Mouse (Mus musculus) 416B (cell line): ENCODE data around the gene Tnfrsf9.

ENCODE experiments used
- DNase-seq: peaks from one replicate; pipeline ENCODE4 v3.0.0; 2011; ENCODE audit warnings: low read depth

The Tnfrsf9 gene

GRCm38 (mm10) chr4:150894718-150895501 is 19.5 kb upstream of the Tnfrsf9 start:
- peak; percentile 64 for DNase-seq

DNA sequence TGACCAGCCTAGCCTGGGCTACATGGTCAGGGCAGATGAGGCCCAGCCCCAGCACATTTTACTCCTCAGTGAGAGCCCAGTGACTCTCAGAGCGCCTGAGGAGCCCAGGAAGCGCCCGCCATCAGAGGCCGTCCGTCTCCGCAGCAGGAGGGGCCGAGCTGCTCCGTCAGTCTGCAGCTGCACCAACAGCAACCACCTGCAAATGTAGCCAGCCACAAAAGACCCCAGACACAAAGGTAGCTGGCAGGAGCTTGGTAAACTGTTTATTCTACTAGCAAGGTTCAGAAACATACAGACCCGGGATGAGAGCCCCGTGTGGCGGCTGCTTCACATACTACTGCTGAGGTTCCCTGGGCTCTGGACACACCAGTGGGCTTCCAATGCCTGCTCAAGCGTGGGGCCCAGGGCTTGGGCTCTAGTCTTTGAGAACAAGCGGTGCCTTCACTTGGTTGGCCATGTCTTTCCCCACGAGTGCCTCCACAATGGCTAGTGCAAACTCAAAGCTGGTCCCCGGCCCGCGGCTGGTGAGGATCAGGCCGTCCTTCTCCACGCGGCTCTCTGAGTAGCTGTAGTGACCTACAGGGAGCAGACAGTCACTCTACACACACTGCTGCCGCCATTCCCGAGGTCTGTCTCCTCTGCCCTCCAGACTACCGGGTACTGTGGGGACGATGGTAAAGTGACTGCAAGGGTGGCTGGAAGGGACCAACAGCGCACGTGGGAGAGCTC is 17.3 kb upstream of the Tnfrsf9 start:
- no peak for DNase-seq

- DNase-seq = peak; percentile 80
Observed at GRCm38 (mm10) chr4:150898716-150899365, 15.5 kb upstream of the Tnfrsf9 start.

GRCm38 (mm10) chr4:150900486-150900885 is 13.9 kb upstream of the Tnfrsf9 start:
- no peak for DNase-seq

DNA sequence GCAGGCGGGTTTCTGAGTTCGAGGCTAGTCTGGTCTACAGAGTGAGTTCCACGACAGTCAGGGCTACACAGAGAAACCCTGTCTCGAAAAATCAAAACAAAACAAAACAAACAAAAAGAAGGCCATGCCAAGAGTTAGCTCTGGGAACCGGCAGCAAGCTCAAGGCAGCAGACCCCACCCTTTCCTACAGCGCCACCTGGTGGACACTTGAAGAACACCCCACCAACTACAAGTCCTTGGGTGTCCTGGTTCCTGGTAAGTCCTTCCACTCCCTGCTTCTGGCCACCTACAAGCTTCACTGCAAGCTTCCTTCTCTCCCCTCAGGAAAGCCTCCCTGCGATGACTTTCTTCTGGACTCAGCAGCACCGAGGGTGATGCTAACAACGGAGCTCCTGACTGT is 12.7 kb upstream of the Tnfrsf9 start:
- DNase-seq = peak; percentile 82

DNA sequence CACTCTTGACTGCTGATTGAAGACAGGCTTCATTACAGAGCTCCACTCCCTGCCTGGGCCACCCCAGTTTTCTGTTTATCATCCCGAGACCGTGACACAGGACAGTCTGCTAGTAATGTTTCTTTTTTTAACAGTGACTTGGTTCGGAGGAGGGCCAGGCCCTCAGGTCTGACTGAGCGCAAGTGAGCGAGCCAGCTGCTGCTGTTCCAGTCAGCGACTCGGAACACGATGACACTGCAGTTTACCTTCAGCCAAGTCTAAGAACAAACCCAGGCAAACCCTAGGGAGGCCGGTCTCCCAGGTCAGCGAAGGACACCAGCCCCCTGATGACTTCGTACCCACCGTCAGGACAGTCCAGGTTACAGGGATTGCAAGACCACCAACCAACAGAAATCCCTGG is 12.3 kb upstream of the Tnfrsf9 start:
- DNase-seq = no peak

DNA sequence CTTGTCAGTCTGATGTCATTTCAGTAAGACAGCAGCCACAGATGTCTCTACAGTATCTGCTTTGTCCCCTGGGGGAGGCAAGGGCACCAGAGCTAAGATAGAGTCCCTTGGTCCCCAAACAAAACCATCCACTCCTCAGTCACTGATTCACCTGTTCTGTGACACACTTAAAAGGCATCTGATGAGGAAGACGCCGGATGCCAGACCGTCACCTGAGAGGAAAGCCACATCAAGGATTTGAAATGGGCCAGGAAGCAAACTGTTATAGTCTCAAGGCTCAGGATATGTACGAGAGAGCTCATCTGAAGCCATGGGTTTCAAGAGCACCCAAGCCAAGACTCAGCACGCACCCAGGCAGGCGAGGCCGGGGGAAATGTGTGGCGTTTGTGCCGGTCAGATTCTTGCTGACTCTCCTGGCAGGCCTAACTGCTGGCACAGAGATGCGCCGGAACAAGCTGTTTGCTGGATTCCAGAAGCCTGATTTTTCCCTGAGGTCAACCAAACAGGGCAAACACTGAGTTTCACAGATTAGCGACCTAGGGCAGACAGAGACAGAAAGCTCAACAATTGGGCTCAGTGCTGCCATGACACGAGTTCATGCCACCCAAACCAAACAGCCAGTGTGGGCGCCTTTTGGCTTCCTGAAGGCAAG is 11.1 kb upstream of the Tnfrsf9 start:
- DNase-seq = no peak

- DNase-seq = no peak
Observed at GRCm38 (mm10) chr4:150907099-150907498, 7.3 kb upstream of the Tnfrsf9 start.

DNA sequence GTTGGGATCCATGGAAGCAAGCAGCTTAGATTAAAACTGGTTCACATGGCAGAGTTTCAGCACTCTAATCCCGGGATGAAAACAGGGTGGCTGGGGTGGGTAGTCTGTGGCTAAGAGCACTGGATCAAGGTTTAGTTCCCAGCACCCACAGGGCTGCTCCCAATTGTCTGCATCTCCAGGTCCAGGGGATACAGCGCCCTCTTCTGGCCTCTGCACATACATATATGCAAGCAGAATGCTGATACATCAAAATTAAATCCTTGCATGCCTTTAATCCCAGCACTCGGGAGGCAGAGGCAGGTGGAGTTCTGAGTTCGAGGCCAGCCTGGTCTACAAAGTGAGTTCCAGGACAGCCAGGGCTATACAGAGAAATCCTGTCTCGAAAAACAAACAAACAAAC is 5.8 kb upstream of the Tnfrsf9 start:
- peak; percentile 75 for DNase-seq

DNA sequence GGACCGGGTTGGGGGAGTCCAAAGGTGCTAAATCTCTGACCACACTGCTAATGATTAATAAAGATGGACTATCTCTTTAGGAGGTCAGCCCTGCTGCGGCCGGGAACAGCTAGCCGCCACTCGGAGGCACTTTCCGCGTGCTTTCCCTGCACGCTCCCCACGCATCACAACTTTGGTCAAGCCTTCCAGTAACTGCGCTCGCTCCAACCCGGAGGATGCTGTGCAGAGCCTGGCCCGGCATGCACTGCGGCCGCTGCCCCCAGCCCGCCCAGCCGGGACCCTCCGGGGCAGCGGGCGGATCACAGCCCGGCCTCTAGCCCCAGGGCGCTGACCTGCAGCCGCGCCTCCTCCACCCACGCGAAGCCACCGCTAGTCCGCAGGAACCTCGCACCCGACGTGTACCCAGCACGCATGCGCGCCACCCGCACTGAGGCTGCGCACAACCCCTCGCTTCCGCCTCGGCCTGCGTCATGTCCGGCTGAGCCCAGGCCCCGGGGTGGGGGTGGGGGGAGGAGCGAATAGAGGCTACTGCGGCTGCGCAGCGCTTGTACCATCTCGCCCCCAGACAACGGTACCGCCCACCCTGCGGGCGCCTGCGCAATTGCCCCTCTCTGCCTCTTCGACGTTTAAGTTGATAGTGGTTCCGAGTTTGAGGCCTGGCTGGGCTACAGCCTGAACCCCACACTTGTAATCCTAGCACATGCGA is 4.8 kb upstream of the Tnfrsf9 start:
- peak; percentile 98 for DNase-seq

- DNase-seq = no peak
Observed at GRCm38 (mm10) chr4:150910164-150910951, 4.0 kb upstream of the Tnfrsf9 start.

DNA sequence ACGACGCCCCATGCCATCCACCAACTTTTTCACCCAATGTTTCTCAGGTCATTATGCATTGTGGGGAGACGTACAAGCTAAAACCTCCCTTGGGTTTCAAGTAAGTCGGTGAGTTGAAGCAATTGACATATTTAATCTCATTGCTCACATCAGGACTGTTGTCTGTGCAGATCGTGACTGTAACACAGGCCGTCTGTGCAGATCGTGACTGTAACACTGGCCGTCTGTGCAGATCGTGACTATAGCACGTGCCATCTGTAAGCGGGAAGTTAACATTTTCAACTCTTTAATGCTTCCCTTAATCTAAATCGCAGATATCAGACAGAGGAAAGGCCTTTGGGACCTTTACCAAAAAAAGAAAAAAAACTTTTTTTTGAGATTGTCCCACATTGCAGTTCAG is 619 bp upstream of the Tnfrsf9 start:
- DNase-seq = no peak

DNA sequence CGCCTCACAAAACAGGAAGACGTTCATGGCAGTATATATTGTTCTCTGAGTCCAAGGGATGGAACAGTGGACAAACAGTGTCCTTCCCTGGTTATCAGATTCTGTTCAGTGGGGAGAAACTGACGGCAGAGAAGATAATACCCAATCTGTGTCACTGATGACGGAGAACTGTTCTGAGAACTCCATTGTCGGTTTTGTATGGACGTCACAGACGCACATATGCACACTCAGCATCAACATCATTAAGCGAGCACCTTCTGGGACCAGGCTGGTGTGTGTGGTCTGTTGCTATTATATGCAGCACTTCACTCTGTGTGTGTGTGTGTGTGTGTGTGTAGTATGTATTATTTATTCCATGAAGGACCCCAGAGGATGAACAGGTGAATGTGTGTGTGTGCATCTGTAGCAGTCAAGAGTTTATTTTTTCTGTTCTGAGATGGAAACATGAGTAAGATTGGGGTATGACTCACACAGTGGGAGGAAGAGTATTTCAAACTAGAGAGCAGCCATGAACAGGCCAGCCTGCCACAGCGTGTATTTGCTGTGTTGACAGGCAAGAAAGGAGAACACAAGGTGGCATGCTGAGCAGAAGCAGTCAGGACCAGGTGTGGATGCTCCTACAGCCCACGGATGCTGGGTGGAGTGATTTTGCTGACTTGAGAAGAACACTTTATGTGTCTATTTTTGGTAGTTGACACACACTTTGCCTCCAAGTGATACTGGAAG is 982 bp downstream of the Tnfrsf9 start:
- peak; percentile 84 for DNase-seq

DNA sequence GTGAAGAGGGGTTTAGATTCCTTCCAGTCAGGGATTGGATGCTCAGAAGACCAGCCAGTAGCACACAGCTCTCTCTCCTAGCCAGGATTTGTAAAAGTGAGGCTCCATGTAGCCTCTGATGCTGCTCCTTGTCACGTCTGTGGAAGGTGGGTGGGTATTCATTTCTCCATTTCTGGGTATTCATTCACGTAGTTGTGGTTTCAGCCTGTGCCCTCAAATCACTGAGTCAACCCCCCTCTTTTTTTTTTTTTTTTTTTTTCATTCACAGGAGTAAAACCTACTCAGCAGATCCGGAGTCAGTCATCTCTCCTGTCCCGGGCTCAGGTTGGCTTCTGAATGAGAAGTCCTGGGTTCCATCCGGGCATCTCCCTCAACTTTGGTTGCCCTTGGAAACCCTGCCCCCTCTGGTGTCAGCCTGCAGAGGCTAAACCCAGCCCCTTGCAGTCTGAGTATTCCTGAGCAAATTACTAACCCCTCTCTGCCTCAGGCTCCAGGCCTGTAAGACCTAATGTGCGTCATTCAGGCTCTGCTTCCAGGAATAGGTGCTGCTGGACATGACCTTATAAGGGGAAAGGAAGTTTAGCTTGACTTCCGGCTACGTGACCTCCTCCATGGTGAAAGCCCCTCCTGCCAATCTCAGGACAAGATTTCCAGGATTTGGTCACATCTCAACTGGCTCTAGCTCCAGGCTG is 3.1 kb downstream of the Tnfrsf9 start:
- DNase-seq = no peak

- no peak for DNase-seq
Observed at GRCm38 (mm10) chr4:150921206-150921605, 6.8 kb downstream of the Tnfrsf9 start.

GRCm38 (mm10) chr4:150924308-150924707 is 9.9 kb downstream of the Tnfrsf9 start:
- peak; percentile 94 for DNase-seq

GRCm38 (mm10) chr4:150924936-150925335 is 10.6 kb downstream of the Tnfrsf9 start:
- no peak for DNase-seq

GRCm38 (mm10) chr4:150925923-150926322 is 11.6 kb downstream of the Tnfrsf9 start:
- DNase-seq = peak; percentile 49

GRCm38 (mm10) chr4:150926924-150927705 is 12.8 kb downstream of the Tnfrsf9 start:
- peak; percentile 28 for DNase-seq
